Mouse (Mus musculus) cortical plate, adult 2 months (tissue): ENCODE measurements around the gene Exosc1.

ENCODE experiments used
- CTCF ChIP-seq: fragments of 200-500 bp; IDR thresholded peaks from 2 replicates; pipeline ENCODE4 v1.5.1; 2011; ENCODE audit warnings: mild to moderate bottlenecking, control low read depth, low read length; ENCODE audit not compliant: insufficient read depth; ENCODE audit errors: extremely low read depth
- POLR2A ChIP-seq: fragments of 200-500 bp; IDR thresholded peaks from 2 replicates; pipeline ENCODE4 v1.6.1; 2011; ENCODE audit warnings: mild to moderate bottlenecking, low read length, control low read depth; ENCODE audit not compliant: insufficient read depth; ENCODE audit errors: extremely low read depth

DNA sequence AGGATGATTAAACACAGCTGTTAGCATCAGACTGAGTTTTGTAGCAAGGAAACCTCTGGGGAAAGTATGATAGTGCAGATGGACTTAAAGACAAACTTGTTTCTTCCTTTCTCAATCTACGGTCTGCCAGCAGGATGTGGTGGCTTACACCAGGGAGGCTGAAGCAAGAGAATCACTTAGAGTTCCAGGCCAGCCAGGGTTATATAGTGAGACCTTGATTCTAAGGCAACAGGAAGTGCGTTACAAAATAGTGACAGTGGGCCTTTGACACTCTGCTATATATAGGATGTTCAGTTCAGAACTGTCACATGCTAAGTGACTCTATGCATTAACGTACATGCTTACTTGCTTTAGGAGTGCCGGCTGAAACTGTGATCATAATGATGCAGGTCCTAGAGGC lies 16.4 kb downstream of the Exosc1 start:
- no peak for TF ChIP-seq CTCF
- TF ChIP-seq POLR2A = no peak
